Mouse (Mus musculus): ENCODE data around the gene Treml1.

The Treml1 gene

GRCm38 (mm10) chr17:48360462-48360861, 746 bp downstream of the Treml1 start:
- ATAC-seq (ENCODE audit: low TSS enrichment) = no peak

GRCm38 (mm10) chr17:48362346-48362745, 2.6 kb downstream of the Treml1 start:
- no peak for ATAC-seq (ENCODE audit: low TSS enrichment)

- peak; percentile 66 for ATAC-seq (ENCODE audit: low TSS enrichment)
Observed at GRCm38 (mm10) chr17:48362966-48363365, 3.2 kb downstream of the Treml1 start.

- ATAC-seq (ENCODE audit: low TSS enrichment) = peak; percentile 75
Observed at GRCm38 (mm10) chr17:48363421-48363965, 3.8 kb downstream of the Treml1 start.

GRCm38 (mm10) chr17:48365511-48366155, 5.9 kb downstream of the Treml1 start:
- no peak for ATAC-seq (ENCODE audit: low TSS enrichment)

GRCm38 (mm10) chr17:48366806-48367205, 7.1 kb downstream of the Treml1 start:
- no peak for ATAC-seq (ENCODE audit: low TSS enrichment)

- no peak for ATAC-seq (ENCODE audit: low TSS enrichment)
Observed at GRCm38 (mm10) chr17:48371621-48372020, 11.9 kb downstream of the Treml1 start.

- peak; percentile 88 for ATAC-seq (ENCODE audit: low TSS enrichment)
Observed at GRCm38 (mm10) chr17:48372987-48373386, 13.3 kb downstream of the Treml1 start.

- ATAC-seq (ENCODE audit: low TSS enrichment) = peak; percentile 94
Observed at GRCm38 (mm10) chr17:48376102-48376501, 16.4 kb downstream of the Treml1 start.

- no peak for ATAC-seq (ENCODE audit: low TSS enrichment)
Observed at GRCm38 (mm10) chr17:48379050-48379449, 19.3 kb downstream of the Treml1 start.

- no peak for ATAC-seq (ENCODE audit: low TSS enrichment)
Observed at GRCm38 (mm10) chr17:48385786-48386461, 26.2 kb downstream of the Treml1 start.

- ATAC-seq (ENCODE audit: low TSS enrichment) = no peak
Observed at GRCm38 (mm10) chr17:48388666-48389065, 28.9 kb downstream of the Treml1 start.

- ATAC-seq (ENCODE audit: low TSS enrichment) = no peak
Observed at GRCm38 (mm10) chr17:48389442-48389841, 29.7 kb downstream of the Treml1 start.

GRCm38 (mm10) chr17:48391446-48391845, 31.7 kb downstream of the Treml1 start:
- ATAC-seq (ENCODE audit: low TSS enrichment) = no peak

GRCm38 (mm10) chr17:48392616-48393015, 32.9 kb downstream of the Treml1 start:
- peak; percentile 95 for ATAC-seq (ENCODE audit: low TSS enrichment)

GRCm38 (mm10) chr17:48401710-48402109, 42.0 kb downstream of the Treml1 start:
- no peak for ATAC-seq (ENCODE audit: low TSS enrichment)

GRCm38 (mm10) chr17:48402751-48403150, 43.0 kb downstream of the Treml1 start:
- no peak for ATAC-seq (ENCODE audit: low TSS enrichment)

- ATAC-seq (ENCODE audit: low TSS enrichment) = no peak
Observed at GRCm38 (mm10) chr17:48403848-48404247, 44.1 kb downstream of the Treml1 start.

GRCm38 (mm10) chr17:48404706-48405105, 45.0 kb downstream of the Treml1 start:
- ATAC-seq (ENCODE audit: low TSS enrichment) = no peak

- no peak for ATAC-seq (ENCODE audit: low TSS enrichment)
Observed at GRCm38 (mm10) chr17:48407154-48407553, 47.4 kb downstream of the Treml1 start.

- no peak for ATAC-seq (ENCODE audit: low TSS enrichment)
Observed at GRCm38 (mm10) chr17:48407910-48408525, 48.3 kb downstream of the Treml1 start.

GRCm38 (mm10) chr17:48408526-48409291, 49.0 kb downstream of the Treml1 start:
- ATAC-seq (ENCODE audit: low TSS enrichment) = peak; percentile 35
